Mouse (Mus musculus): Measurements from ENCODE around the gene Foxp1. TPM values are rescaled to one million over a fixed set of nuclear protein-coding genes. Genes with fewer than 3 reads are reported as not detected.
A peak's percentile ranks its signal among the peaks of the same experiment; 100 is the strongest.

The Foxp1 gene
- total RNA-seq, 2 experiments from 2014 or later = 21.9 to 35.8 TPM

DNA sequence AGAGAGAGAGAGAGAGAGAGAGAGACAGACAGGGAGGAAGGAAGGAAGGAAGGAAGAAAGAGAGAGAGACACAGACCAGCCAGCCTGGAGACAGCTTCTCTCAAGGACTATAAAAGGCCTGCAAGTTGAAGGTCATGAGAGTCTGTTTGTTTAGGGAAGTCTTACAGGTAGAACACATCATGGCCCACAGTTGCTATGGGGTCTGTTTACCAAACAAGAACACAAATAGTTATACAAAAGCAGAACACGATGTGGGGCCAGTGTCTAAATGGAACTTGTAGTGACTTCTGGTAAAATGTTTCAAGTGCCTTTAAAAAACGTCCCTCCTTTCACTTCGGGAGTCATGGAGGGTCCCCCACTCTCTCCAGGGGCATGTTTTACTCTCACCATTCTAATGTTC lies 529.3 kb downstream of the Foxp1 start:
- no peak for DNase-seq

GRCm38 (mm10) chr6:98992772-98993147 lies 529.8 kb downstream of the Foxp1 start:
- no peak for DNase-seq

- DNase-seq = no peak
Measured at GRCm38 (mm10) chr6:98991900-98992771, 530.4 kb downstream of the Foxp1 start.

DNA sequence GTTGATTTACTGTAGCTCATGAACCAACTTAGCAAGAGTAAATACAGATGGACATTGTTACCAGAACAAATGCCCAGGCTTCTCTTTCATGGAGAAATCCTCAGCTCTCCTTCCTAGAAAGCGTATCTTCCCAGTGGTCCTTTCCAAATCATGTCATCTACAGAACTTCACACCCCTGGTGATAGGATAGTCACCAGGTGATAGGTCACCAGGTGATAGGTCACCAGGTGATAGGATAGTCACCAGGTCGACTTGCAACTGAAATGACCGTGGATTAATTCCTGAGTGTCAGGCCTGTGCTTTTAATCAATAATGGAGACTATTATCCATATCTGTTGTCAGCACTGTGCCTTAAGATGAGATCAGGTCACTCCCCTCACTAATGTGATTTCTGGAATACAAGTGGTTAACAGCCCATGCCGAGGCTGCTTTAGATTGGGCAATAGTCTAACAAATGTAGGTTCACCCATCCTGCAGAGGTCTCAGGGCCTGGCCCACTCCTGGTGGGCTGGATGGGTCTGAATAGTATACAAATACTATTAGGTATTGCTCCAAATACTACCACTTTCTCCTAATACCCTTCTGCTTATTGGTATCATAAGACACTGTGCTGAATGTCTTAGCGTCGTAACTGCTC lies 534.9 kb downstream of the Foxp1 start:
- no peak for DNase-seq

GRCm38 (mm10) chr6:98985452-98985851 lies 537.1 kb downstream of the Foxp1 start:
- no peak for DNase-seq

DNA sequence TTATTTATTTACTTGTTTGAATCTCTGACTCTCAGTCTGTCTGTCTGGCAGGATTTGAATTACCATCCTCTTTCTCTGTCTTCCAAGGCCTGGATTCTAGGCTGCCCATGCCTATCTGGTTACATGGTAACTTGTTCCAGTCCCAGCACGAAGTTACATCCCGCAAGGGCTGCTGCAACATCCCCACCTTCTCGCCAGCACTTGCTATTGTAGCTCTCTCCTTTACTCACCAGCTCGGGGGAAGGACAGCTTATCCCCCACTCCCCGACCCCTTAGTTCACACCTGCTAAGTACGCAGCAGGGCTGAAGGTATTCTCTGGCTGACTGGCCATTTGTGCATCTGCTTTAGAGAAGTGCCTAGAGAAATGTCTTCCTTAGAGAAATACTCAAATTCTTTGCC lies 537.9 kb downstream of the Foxp1 start:
- no peak for DNase-seq

DNA sequence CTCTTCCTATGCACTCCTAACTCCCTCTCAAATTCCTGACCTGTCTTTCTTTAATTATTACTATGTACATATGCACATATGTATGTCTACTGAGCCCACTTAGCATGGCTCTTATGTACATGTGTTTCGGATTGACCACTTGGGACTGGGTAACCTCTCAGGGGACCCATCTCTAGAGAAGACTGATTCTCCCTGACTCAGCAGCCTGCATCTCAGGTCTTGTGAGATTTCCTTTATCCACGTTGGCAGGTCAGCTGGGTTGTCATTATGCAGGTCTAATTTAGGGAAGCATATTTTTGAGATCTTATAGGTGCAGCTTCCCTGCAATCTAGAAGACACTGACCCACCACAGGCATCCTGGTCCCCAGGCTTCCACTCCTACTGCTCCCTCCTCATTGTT lies 538.5 kb downstream of the Foxp1 start:
- no peak for DNase-seq

- no peak for DNase-seq
Measured at GRCm38 (mm10) chr6:98983311-98983838, 539.1 kb downstream of the Foxp1 start.

DNA sequence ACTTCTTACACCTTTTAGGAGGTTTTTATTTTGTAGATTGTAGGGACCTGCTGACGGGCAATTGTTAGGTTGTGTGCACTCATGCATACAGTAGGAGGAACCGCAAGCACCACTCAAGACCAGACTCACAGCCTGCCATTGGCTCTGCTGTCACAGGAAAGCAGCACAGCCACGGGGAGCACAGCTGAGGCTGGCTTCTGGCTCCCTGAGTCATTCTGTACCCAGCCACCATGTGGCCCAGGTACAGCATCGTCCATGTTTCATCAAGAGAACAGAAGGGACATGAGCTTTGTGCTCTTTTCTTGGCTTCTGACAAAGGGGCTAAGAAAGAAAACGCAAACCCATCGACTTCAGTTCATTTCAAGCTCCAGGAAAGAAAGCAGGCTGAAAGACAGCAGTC lies 541.3 kb downstream of the Foxp1 start:
- DNase-seq = no peak

- DNase-seq = no peak
Measured at GRCm38 (mm10) chr6:98980432-98980831, 542.1 kb downstream of the Foxp1 start.

GRCm38 (mm10) chr6:98980001-98980400 lies 542.5 kb downstream of the Foxp1 start:
- DNase-seq = no peak

- DNase-seq = no peak
Measured at GRCm38 (mm10) chr6:98977806-98978205, 544.7 kb downstream of the Foxp1 start.

- DNase-seq = no peak
Measured at GRCm38 (mm10) chr6:98975918-98976317, 546.6 kb downstream of the Foxp1 start.

- DNase-seq = no peak
Measured at GRCm38 (mm10) chr6:98973433-98973832, 549.1 kb downstream of the Foxp1 start.

DNA sequence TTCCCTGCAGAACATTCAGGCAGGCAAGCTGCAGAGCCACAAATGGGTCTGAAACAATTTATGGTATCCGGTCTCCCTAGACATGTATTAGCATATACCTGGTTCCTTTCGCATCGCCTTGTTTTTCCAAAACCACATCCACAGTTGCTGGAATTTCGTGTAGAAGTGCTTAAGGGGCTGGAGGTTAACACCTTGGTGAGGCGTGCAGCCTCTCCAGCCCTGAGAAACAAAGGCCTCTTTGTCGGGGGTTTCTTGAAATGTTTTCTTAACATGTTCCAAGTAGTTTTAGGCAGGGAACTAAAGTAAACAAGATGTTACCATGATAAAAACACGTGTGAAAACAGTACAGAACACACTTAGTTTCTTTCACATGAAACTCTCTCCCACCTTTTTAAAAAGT lies 550.1 kb downstream of the Foxp1 start:
- DNase-seq = no peak

DNA sequence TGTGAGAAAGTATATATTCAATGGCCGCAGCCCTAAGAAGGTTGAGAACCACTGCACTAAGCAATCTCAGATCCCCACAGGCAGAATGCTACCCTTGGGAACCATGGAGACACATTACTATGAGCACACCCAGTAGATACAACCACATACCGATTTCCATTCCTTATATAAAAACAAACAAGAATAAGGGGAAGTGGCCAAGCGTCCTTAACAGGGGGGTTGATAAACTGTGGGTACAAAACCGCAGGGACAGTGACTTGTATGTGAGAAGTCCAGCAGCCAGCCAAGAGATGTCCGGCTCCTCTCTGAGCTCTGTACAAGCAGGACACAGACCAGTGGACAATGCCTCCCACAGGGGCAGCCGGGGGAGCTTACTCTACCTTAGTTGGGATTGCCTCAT lies 563.2 kb downstream of the Foxp1 start:
- no peak for DNase-seq

DNA sequence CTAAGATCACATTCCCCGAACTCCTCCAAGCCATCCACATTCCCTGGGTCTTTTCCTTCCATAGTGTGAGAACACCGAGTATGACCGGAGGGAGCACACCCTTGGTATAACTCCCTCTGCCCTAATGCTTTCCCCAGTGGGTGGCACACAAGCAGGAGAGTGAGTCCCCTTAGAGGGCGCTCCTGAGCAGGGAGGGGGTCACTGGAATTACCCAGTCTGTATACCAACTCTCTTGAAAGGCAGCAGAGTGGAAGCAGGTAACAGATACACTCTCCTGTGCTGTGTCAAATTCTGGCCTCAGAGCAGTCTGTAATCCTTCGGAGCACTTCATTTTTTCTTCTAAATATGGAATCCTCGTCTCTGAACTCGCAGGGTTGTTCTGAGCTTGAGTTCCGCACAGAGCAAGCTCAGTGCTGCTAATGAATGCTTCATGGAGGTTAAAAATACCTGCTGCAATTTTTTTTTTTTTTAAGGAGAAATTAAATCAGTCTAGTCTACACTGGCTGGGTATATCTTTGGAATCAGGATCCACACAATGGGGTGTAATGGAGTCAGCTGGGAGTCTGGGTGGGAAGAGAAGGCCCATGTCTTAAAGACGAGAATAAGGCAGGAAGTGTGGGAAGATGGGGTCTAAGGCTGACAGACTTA lies 565.9 kb downstream of the Foxp1 start:
- DNase-seq = peak; percentile 37

DNA sequence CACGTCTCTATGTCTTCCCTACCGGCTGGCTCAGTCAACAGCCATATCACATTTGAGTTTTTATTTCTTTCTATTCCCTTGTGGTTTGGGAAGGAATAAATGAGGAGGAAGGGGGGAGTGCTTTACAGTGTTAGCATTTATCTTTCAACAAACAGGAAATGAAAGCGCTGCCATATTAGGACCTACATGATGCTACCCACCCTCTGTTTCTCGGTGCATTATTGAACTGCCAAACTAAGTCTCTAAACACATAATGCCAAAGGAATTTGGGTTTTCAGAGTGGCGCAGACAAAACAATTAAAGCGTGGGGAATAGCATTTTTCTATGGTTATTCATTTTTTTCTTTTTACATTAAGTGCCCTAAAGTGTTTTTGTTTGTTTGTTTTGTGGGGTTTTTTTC lies 566.8 kb downstream of the Foxp1 start:
- no peak for DNase-seq

DNA sequence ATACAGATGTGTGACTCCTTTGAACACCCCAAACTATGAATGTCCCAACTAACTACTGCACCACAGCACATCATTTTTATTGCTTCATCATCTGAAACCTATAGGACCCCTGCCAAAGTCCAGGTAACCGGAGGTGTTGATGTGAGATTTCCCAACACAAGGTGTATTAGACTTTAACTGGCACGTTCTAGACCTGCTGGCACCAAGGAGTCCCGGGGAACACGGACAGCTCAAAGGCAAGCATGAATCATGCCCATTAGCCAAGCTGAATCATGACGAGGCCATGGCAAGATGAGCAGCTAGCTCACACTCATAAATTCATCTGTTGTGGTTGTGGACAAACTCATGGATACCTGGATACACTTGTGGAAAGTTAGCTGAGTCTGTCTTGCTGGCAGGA lies 568.1 kb downstream of the Foxp1 start:
- DNase-seq = no peak

- DNase-seq = peak; percentile 19
Measured at GRCm38 (mm10) chr6:98949703-98950191, 572.8 kb downstream of the Foxp1 start.

DNA sequence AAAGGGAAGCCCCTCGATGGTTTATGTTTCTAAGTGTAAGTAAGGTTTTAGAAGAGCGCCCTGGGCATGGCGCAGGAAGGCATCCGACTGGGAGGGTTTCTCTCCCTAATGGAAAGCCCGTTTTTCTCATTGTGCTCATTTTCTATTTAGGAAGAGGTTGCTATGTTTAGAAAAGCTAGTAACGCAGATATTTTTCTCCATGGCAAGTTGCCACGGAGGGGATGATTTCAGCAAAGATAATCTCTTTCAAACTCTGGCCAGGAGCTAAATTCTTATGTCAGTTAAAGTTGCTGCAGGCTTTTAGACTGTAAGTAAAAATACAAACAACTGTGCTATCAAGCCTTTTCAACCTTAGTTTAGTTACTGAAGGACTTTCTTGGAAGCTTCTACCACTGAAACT lies 573.2 kb downstream of the Foxp1 start:
- peak; percentile 27 for DNase-seq

- DNase-seq = no peak
Measured at GRCm38 (mm10) chr6:98948153-98949141, 574.1 kb downstream of the Foxp1 start.

All from gastrocnemius, postnatal 10 days (tissue).